Mouse (Mus musculus) layer of hippocampus, postnatal 10 days (tissue): ENCODE data around the gene Rassf1. TPM values are rescaled to one million over a fixed set of nuclear protein-coding genes. Genes with fewer than 3 reads are reported as not detected.
"Not testable (repeated sequence)": the region's sequence is repeated elsewhere in the genome, so short reads cannot be mapped to it uniquely, and the experiment has no call there.

Experiments used
- DNase-seq, 2 experiments: peaks; one replicate each; pipeline ENCODE4 v3.0.0; 2021; ENCODE audit warnings: low spot score in 2 of 2
- total RNA-seq, 2 experiments: library from RNA; stranded (reverse); gene quantifications; 2 replicates each; pipeline ENCODE4 v1.2.3; 2021

The Rassf1 gene
- total RNA-seq, 2 experiments from 2014 or later, result 18.3 to 18.6 TPM

DNA sequence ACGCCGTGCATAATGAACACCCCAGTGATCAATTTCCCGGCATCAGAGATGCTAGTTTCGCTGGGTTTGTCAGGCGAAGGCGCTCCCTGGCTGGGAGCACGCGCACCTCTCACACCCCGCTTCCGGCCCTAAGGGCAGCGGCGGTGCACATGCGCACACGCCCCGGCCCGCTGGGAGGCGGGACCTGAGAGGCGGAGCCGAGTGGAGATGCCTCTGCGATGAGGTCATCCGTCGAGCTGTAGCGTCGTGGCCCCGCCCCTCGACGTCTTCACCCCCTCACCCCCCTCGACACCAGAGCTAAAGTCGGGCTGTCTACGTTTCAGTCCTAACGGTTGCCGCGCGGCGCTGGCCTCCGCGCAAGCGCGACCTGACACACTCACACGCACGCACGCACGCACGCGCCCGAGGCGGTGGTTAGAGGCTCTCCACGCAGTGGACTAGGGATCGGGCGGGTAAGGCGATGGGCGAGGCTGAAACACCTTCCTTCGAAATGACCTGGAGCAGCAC is 3.0 kb downstream of the Rassf1 start:
- DNase-seq, result peak; percentile 86 to 90

DNA sequence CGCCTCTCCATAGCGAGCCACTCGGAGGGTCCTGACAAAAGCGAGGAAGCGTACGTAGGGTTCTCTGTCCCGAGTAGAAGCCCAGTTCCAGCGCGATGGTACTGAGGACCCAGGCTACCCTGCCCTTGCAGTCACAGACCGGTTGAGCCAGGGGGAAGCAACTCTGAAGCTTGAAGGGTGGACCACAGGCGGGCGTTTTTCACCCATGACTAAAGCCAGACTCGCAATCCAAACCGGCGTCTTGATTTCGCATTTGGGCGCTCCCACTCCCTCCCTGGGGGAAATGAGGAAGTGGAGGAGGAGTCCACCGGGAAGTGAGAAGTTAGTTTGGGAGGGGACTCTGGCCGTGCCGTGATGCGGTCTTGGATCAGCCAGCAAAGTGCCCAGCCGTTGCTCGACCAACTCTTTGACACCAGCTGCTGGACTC is 3.7 kb downstream of the Rassf1 start:
- DNase-seq, result peak in 1 of 2 experiments; percentile 36

DNA sequence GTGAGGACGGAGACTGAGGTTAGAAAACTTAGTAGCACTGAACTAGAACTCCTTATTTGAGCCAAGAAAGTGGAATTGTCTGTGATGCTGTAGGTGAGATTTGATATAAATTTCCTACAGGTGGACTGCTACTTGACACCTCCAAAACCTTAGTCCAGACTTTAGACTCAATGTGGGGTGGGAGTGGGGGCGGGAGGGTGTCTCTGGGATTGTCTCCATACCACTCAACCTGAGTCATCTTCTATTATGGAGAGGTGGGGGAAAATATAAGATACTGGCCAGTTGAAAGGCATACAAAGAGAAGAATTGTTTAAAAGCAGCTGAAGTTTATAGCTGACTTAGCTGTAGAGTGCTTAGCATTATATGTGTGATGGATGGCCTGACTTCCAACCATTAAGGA is 4.3 kb downstream of the Rassf1 start:
- DNase-seq, result no peak

DNA sequence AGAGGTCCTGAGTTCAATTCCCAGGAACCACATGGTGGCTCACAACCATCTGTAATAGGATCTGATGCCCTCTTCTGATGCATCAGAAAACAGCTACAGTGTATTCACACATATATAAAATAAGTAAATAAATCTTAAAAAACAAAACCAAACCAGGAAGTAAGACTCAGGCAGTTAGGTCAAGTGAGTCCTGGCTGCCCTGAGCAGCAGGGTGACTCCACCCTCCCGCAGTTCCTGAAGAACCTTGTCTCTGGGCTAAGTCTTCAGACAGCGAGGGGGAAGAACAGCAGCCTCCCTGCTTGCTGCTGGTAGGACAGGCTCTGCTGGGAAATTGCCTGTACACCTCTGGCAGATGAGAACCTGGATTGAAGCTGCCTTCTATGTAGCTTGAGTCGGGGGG is 5.0 kb downstream of the Rassf1 start:
- DNase-seq, result no peak

DNA sequence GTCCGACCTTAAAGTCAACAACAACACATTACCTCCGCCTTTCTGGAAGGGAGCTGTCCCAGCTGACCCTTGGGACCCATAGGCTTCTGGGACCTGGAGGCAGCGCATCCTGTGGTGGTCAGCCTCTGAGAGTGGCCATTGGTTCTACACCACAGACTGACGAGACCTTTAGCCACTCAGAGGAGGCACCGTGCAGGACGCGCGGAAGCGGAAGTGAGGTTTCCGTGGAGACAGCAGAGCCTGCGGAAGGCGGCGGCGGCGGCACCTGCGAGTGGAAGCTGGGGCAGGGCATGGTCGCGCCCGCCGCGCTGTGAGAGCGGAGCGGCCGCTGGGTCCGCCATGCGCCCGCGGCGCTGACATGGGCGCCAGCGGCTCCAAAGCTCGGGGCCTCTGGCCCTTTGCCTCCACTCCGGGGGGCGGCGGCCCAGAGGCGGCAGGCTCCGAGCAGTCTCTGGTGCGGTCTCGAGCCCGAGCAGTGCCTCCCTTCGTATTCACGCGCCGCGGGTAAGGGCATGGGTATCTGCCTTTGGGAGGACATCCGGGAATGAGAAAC is 11.8 kb downstream of the Rassf1 start, which contains the start of gene Tusc2:
TSS of gene Tusc2 (plus strand) at position 227 of the 553 bp plus-strand sequence.
- DNase-seq, result peak; percentile 89 to 92

DNA sequence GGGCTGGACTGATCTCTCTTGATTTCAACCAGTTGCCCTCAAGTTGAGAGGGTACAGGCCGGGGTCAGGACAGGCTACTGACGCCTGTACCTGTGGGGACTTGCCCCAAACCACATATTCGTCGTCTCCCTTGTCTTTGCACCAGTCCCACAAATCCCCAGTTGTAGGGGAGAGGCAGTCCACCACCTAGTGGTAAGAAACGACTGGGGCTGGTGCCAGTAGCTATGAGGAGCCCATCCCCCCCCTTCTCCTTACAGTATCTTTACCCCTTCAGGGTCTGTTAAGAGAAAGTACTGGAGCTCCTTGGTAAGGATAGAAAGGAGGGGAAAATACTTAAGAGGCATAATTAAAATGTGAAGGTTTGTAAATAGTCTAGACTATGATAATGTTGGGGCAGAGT is 14.2 kb downstream of the Rassf1 start:
- DNase-seq, result not testable (repeated sequence)

DNA sequence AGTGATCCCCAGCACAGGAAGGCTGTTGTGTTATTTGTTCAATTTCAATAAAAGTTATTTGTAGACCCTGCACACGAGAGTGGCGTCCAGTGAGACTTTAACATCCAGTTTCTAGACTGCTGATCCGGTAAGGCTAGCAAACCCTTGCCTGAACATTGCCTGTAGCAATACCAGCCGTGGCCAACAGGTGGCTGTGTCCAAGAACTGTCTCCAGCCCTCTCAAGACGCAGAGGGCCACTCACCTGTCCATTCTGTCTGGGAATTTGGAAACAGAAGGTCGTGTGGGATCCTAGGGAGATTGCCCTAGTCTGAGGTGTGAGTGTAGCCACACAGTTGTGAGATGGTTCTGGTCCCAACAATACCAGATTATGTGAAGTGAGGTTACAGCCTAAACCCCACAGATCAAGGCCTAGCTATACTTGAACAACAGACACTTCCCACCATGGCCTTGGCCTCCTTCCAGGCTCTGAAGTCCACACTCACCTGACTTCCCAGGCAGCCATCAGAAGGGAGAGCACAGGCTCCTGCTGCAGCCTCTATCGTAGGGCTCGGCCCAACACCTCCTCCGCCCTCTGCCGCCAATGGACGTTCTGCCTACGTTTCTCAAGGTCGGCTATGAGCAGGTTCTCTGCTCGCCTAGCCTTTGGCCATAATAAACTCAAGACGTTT is 14.8 kb downstream of the Rassf1 start:
- DNase-seq, result peak; percentile 78 to 84

DNA sequence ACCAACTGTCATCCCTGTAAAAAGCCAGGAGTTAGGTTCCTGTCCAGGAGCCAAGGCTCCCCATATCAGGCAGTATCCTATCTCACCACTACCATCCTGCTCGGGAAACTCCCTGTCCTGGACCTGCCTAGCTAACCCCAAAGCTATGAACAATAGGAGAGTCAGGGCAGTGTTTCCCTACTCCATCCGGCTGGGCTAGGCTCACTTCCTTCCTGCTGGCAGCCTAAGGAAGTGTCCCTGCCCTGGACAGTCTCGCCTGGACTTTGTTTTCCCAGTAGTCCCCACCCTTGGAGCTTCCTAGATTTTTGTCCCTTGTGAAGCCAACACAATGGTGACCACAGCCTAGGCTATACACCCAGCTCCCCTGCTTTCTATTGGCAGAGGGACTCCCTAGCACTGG is 15.5 kb downstream of the Rassf1 start:
- no peak for DNase-seq

DNA sequence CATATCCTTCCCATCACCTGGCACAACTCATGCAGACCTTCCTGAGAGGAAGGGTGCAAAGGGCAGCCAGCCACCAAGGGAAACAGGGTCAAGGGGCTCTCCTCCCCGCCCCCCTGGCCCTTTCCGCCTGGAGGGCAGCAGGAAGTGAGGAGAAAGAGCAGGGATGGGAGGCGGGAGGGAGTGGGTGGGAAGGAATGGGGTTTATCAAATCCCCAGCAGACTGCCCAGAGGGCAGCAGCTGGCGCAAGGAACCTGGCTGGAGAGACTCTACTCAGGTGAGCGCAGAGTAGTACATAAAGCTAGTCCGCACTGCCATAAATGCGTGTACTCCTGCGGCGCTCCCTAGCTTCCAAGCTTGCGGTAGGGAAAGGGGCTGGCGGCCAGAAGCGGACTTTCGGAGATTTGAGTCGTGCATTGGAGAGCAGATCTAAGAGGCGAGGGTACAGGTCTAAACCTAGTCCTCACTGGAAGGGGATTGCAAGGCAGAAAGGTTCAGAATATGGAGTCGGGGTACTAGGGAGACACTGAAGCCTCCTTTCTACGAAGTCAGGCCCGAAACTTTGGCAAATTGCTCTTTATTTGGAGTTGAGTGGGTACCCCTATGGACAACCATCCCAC is 16.5 kb downstream of the Rassf1 start, which contains the start of gene Hyal2:
TSS of gene Hyal2 (plus strand) at position 244 of the 618 bp plus-strand sequence.
- DNase-seq, result no peak

DNA sequence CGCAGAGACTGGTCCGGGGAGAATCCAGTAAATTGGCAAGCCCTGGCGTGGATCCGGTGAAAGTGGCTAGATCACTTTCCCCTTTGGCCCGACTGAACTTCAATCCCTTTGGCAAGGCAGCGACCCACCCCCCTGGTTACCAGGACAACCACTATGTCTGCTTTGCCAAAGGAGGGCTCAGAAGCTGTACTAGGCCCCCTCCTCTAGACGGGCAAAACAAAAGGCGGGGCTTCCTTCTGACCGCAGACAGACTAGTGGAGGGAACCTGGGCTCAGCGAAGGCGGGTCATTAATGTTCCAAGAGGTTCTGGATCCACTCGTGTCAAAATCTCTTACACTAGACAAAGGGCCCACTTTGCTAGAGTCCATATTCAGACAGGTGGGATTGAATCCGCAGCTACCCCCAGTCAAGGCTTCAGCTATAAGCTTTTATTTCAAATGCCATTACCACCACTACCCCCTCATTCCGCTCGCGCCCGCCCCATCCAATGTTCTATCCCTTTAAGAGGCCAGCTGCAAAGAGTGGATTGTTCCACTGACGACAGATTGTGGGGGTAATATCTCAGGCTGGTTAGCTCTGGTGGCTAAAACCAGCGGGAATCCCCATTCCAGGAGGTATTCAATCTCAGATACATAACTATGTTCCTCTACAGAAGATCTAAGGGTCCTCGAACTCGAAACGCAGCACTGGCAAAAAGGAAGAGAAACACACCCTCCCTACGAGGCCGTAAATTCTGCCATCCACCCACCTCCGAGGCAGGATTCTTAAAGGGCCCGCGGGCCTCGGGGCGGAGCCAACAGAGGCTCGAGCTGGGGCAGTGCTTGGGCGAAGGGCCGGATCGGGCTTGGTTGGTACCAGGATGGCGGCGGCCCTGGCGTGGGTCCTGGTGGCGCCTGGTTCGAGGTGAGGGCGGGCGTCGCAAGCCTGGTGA is 17.2 kb downstream of the Rassf1 start:
- peak; percentile 81 to 86 for DNase-seq

DNA sequence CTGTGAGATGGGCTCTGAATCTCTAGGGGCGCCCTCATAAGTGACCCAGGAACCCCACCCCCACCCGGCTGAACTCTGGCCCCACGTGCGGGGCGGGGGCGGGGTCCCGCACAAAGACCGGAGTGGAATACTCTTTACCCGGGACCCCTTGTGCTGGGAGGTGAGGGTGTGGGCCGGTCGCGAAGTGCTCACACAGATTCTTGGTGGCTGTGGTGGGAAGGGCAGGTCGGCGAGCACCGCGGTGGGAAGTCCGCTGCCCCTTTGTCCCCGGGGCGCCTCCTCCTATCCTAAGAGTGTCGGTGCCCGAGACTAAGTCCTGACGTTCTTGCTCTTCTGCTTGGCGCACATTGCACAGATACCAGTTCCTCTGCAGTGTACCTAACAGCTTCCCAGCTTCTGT is 17.9 kb downstream of the Rassf1 start:
- no peak for DNase-seq

DNA sequence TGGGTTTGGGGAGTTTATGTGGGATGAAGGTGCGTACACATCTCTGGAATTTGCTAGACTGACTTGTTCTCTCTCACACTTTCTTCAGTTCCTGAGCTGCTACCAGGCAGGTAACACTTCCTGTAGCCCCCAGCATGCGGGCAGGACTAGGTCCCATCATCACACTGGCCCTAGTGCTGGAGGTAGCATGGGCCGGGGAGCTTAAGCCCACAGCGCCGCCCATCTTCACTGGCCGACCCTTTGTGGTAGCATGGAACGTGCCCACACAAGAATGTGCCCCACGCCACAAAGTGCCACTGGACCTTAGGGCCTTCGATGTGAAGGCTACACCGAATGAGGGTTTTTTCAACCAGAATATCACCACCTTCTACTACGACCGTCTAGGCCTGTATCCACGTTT is 18.7 kb downstream of the Rassf1 start:
- DNase-seq, result no peak

DNA sequence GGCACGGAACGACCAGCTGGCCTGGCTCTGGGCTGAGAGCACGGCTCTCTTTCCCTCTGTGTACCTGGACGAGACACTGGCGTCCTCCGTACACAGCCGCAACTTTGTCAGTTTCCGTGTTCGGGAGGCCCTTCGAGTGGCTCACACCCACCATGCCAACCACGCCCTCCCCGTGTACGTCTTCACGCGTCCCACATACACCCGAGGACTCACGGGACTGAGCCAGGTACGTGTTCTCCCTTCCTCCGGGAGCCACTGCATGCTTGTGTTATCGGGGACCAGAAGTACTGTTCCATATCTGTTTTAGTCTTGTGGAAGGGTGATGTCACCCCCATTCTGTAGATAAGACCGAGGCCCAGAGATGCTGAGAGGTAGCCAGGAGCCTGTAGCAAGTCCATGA is 19.5 kb downstream of the Rassf1 start:
- no peak for DNase-seq

DNA sequence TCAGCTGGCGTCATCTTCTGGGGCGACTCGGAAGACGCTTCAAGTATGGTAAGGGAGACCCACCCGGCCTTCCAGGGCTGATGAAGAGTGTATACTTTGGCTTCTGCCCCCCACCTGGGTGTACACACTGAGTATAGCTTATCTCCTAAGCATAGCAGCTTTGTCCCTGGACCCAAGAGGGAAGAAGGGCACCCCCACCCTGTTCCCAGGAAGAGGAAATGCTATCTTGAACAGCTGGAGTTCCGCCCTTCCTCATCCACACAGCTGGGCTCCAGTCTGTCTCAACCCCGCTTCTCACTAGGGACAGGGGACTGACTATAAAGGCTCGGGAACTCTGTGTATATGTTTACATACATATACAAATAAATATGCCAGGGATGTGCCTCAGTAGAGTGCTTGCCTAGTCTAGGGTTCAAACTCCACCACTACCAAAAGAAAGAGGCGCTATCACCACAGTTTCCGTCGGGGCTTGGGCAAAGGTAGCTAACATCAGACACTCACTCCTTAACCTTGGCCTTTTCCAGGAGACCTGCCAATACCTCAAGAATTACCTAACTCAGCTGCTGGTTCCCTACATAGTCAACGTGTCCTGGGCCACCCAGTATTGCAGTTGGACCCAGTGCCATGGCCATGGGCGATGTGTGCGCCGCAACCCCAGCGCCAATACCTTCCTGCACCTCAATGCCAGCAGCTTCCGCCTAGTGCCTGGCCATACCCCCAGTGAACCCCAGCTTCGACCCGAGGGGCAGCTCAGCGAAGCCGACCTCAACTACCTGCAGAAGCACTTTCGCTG is 20.4 kb downstream of the Rassf1 start:
- DNase-seq, result no peak

DNA sequence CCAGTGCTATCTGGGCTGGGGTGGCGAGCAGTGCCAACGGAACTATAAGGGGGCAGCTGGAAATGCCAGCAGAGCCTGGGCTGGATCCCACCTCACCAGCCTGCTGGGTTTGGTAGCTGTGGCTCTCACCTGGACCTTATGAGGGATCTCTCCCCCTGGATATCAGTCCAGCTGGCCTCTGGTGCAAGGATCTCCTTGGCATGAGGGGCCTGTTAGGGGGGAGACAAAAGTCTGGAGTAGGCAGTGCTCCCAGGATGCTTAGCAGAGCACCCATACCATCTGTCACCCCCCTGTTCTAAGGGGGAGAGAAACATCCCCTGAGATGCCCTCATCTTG is 20.9 kb downstream of the Rassf1 start:
- DNase-seq, result no peak

DNA sequence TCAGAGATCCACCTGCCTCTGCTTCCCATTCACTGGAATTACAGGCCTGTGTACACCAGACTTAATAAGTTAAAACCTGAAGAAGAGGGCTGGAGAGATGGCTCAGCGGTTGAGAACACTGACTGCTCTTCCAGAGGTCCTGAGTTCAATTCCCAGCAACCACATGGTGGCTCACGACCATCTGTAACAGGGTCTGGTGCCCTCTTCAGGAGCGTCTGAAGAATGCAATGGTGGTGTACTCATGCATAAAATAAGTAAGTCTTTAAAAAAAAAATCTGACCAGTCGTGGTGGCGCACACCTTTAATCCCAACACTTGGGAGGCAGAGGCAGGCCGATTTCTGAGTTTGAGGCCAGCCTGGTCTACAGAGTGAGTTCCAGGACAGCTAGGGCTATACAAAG is 22.4 kb downstream of the Rassf1 start:
- DNase-seq, result not testable (repeated sequence)

DNA sequence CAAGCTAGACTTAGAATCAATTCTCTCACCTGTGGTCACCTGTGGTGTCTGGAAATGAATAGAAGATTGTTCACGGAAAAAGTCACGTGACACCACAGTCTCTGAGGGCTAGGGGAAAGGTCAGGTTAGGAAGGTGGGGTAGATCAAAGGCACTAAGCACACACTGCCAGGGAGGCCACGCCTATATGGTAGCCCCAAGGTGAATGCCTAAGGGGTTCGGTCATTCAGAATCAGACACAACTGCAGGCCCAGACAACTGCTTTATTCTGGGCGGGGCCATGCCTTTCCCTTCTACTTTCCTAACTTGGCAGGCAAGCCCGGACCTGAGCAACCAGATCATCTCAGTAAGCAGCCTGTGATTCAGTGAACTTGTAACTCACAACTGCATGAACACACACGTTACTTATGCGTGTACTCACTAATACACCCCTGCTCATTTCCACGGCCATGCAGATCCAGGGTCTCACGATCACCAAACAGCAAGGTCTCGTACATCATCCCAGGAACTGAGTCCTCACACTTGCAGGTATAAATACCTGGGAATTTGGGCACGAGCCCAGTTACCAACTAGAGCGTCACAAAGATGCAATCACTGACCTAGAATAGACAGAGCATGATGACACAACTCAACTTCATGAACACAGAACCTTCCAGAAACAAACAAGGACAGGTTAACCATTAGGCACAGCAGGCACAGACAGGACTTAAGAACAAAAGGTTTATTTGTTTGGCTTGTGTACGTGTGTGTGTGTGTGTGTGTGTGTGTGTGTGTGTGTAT is 24.4 kb downstream of the Rassf1 start:
- no peak for DNase-seq

DNA sequence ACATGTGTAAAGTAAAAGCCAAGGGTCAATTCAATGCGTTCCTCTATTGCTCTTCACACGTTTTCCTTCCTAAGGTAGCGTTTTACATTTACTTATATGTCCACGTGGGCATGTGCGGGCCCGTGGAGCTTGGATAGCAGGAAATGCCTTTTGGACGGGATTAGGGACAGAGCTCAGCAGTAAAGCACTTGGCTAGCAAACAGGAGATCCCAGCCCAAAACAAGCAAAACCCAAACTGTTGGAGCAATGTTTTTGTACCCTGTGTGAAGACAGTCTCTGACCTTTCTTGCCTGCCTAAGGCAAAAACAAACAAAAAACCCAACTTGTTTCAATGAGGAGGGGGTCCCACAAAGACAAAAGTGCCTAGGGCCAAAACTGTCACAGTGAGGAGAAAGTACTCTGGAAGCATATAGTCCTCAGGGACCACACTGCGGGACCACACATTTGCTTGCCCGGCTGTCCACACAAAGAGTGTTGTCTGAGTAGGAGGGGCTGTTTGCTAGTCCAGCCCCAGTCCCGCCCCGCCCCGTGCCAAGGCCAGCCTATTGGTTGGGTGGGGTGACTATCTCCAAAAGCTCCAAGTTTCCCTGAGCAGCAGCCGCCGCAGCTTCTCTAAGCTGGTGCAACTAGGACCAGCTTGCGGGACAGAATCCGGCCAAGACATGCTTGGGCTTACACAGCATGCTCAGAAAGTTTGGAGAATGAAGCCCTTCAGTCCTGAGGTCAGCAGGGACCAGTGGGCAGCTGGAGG is 25.2 kb downstream of the Rassf1 start, which contains the start of gene Hyal1:
TSS of gene Hyal1 (plus strand) at position 571 of the 751 bp plus-strand sequence.
- DNase-seq, result peak; percentile 62 to 63

DNA sequence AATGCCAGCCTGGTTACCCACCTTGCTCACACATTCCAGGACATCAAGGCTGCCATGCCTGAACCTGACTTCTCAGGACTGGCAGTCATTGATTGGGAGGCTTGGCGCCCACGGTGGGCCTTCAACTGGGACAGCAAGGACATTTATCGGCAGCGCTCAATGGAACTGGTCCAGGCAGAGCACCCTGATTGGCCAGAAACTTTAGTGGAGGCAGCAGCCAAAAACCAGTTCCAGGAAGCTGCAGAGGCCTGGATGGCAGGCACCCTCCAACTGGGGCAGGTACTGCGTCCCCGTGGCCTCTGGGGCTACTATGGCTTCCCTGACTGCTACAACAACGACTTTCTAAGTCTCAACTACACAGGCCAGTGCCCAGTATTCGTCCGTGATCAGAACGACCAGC is 26.5 kb downstream of the Rassf1 start:
- DNase-seq, result no peak
